Mouse (Mus musculus): Measurements from ENCODE around the gene Cd300c. TPM values are rescaled to one million over a fixed set of nuclear protein-coding genes. Genes with fewer than 3 reads are reported as not detected.
A peak's percentile ranks its signal among the peaks of the same experiment; 100 is the strongest.
"Not testable (repeated sequence)": the region's sequence is repeated elsewhere in the genome, so short reads cannot be mapped to it uniquely, and the experiment has no call there.

Cd300c gene
- polyA plus RNA-seq, 1 experiment from 2014 or later: not detected

- ATAC-seq (ENCODE audit: borderline replicate concordance, extremely low read depth, low FRiP score, low TSS enrichment): no peak
These were observed 39.4 kb downstream of the Cd300c start for GRCm38 (mm10) chr11:114929581-114929980.

GRCm38 (mm10) chr11:114923961-114924360 is 45.0 kb downstream of the Cd300c start:
- no peak for ATAC-seq (ENCODE audit: borderline replicate concordance, extremely low read depth, low FRiP score, low TSS enrichment)
- H3K4me2 ChIP-seq: no peak overlapping the region
- H3K9me3 ChIP-seq: no peaks in the 10 kb centered on the region
- H3K27me3 ChIP-seq: no peaks in the 10 kb centered on the region
- no peak overlapping the region for H3K9ac ChIP-seq
- no peak overlapping the region for H3K27ac ChIP-seq
- H3K4me3 ChIP-seq: no peak overlapping the region
- H3K36me3 ChIP-seq: no peaks in the 10 kb centered on the region
- no peaks in the 10 kb centered on the region for H3K4me1 ChIP-seq
- 75% methylated on average over 4 of the region's 4 CpGs for WGBS

More at GRCm38 (mm10) chr11:114929581-114929980, 39.4 kb downstream of the Cd300c start:
- 80% methylated on average over 2 of the region's 2 CpGs for WGBS
- Histone ChIP-seq H3K27ac (no peak overlapping the region), H3K4me3 (no peak overlapping the region), H3K4me1 (no peaks in the 10 kb centered on the region), H3K27me3 (no peaks in the 10 kb centered on the region), H3K9ac (no peak overlapping the region), H3K9me3 (no peaks in the 10 kb centered on the region), H3K4me2 (no peak overlapping the region), H3K36me3 (no peaks in the 10 kb centered on the region)

DNA sequence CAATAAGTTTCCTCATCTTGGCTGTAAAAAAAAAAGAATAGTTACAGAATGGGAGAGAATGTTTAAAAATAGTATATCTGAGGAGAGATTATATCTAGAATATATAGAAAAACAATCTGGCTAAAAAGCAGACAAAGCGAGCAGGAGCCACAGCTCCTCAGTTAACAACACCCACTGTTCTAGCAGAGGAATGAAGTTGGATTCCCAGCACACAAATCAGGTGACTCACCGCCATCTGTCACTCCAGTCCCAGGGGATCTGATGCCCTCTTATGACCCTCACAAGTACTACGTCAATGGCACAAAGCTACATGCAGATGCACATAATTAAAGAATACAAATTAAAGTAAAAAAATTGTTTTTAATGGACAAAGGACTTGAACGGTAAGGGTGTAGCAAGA is 46.5 kb downstream of the Cd300c start:
- H3K4me1 ChIP-seq: no peaks in the 10 kb centered on the region
- no peak overlapping the region for H3K4me2 ChIP-seq
- H3K27ac ChIP-seq: no peak overlapping the region
- WGBS: 77% methylated on average over 4 of the region's 4 CpGs
- ATAC-seq (ENCODE audit: borderline replicate concordance, extremely low read depth, low FRiP score, low TSS enrichment): no peak
- H3K36me3 ChIP-seq: no peaks in the 10 kb centered on the region
- H3K4me3 ChIP-seq: no peak overlapping the region
- no peak overlapping the region for H3K9ac ChIP-seq
- no peaks in the 10 kb centered on the region for H3K9me3 ChIP-seq
- H3K27me3 ChIP-seq: no peaks in the 10 kb centered on the region

DNA sequence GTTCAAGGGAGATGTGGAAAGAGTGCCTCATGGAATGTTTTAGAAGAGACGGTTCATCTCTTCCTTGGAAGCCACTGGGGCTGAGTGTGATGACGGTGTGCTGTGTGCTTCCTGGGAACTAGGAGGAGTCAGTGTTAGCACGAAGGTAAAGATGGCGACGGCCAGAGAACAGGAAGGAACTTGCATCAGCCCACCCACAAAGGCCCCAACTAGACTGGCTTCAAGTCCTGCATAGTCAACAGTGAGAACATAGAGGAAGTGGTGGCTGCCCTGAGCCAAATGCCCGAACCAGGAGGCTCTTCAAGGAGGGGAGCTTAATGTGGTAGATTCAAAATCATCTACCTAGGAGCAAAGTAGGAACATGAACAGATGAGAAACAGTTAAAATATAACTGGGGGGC is 51.8 kb downstream of the Cd300c start:
- Histone ChIP-seq H3K4me3 (no peak overlapping the region), H3K27ac (no peak overlapping the region), H3K27me3 (peaks cover 7% of the 10 kb centered on the region), H3K4me2 (no peak overlapping the region), H3K9me3 (no peaks in the 10 kb centered on the region), H3K4me1 (no peaks in the 10 kb centered on the region), H3K9ac (no peak overlapping the region), H3K36me3 (no peaks in the 10 kb centered on the region)
- no peak for ATAC-seq (ENCODE audit: borderline replicate concordance, extremely low read depth, low FRiP score, low TSS enrichment)
- WGBS: 63% methylated on average over 6 of the region's 6 CpGs

DNA sequence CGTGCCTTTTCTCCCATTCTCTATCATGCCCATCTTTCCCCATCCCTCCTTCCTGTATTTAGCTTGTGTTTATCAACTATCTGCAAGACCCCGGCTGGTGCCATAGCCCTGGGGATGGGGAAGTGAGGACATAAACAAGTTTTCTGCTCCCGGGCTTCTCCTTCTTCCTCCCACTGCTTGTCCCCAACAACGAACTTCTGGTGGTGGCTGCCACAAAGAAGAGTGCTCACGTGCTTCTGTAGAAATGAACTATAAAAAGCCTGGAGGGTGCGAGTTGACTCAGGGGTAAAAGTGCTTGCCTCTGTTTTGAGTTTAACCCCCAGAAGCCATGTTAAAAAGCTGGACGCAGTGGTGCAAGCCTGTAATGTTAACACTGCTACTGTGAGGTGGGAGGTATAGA is 54.0 kb downstream of the Cd300c start:
- no peaks in the 10 kb centered on the region for H3K36me3 ChIP-seq
- WGBS: 25% methylated on average over 7 of the region's 7 CpGs
- H3K4me2 ChIP-seq: no peak overlapping the region
- H3K4me3 ChIP-seq: no peak overlapping the region
- ATAC-seq (ENCODE audit: borderline replicate concordance, extremely low read depth, low FRiP score, low TSS enrichment): no peak
- H3K27ac ChIP-seq: no peak overlapping the region
- no peaks in the 10 kb centered on the region for H3K4me1 ChIP-seq
- no peak overlapping the region for H3K9ac ChIP-seq
- no peaks in the 10 kb centered on the region for H3K9me3 ChIP-seq
- H3K27me3 ChIP-seq: peaks cover 7% of the 10 kb centered on the region

- no peak overlapping the region for H3K4me3 ChIP-seq
- no peaks in the 10 kb centered on the region for H3K4me1 ChIP-seq
- ATAC-seq (ENCODE audit: borderline replicate concordance, extremely low read depth, low FRiP score, low TSS enrichment): peak; percentile 55; the same call in 1 of the 2 replicates
- H3K9me3 ChIP-seq: no peaks in the 10 kb centered on the region
- WGBS: 14% methylated on average over 9 of the region's 9 CpGs
- no peak overlapping the region for H3K4me2 ChIP-seq
- no peaks in the 10 kb centered on the region for H3K36me3 ChIP-seq
- peaks cover 7% of the 10 kb centered on the region for H3K27me3 ChIP-seq
- no peak overlapping the region for H3K27ac ChIP-seq
- H3K9ac ChIP-seq: no peak overlapping the region
These were observed 56.1 kb downstream of the Cd300c start for GRCm38 (mm10) chr11:114912847-114913246.

DNA sequence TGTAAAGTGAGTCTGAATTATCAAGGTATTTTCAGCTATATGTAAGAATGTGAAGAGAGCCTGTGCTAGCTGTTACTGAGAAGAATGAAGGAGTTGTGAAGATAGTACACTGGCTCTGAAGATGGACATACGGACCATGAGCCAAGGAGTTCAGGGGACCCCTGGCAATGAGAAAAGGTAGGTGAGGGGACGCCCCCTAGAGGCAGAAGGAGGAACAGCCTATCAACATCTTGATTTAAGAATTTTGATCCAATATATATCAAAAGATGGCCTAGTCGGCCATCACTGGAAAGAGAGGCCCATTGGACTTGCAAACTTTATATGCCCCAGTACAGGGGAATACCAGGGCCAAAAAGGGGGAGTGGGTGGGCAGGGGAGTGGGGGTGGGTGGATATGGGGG is 59.4 kb downstream of the Cd300c start:
- 36% methylated on average over 3 of the region's 3 CpGs for WGBS
- H3K4me1 ChIP-seq; H3K27me3 ChIP-seq; H3K9ac ChIP-seq; H3K4me3 ChIP-seq; H3K4me2 ChIP-seq; H3K27ac ChIP-seq; H3K36me3 ChIP-seq; ATAC-seq (ENCODE audit: borderline replicate concordance, extremely low read depth, low FRiP score, low TSS enrichment); H3K9me3 ChIP-seq: not testable (repeated sequence)

- H3K27ac ChIP-seq: no peak overlapping the region
- H3K9ac ChIP-seq: no peak overlapping the region
- no peaks in the 10 kb centered on the region for H3K9me3 ChIP-seq
- no peak overlapping the region for H3K4me3 ChIP-seq
- no peaks in the 10 kb centered on the region for H3K36me3 ChIP-seq
- H3K4me1 ChIP-seq: no peaks in the 10 kb centered on the region
- peaks cover 2% of the 10 kb centered on the region; the same call in 1 of the 2 replicates for H3K27me3 ChIP-seq
- no peak for ATAC-seq (ENCODE audit: borderline replicate concordance, extremely low read depth, low FRiP score, low TSS enrichment)
- WGBS: 27% methylated on average over 4 of the region's 4 CpGs
- no peak overlapping the region for H3K4me2 ChIP-seq
These were observed 60.9 kb downstream of the Cd300c start for GRCm38 (mm10) chr11:114908086-114908485.

DNA sequence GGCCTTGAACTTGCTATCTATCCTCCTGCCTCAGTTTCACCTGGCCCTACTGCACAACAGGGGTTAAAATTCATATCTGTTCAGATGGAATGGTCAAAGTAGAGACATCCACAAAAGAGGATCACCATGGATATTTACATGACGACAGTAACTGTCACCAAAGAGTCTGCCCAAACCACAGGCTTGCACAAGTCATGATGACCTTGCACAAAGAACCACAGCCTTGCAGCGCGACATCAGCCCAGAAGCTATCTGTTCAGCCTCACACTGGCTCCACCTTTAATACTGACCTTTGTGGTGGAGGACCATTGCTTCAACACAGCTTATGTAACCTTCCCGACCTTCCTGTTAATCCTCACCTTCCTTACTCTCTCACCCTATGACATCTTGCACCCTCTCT is 61.4 kb downstream of the Cd300c start:
- ATAC-seq (ENCODE audit: borderline replicate concordance, extremely low read depth, low FRiP score, low TSS enrichment): no peak
- H3K9ac ChIP-seq: no peak overlapping the region
- H3K4me2 ChIP-seq: no peak overlapping the region
- H3K9me3 ChIP-seq: no peaks in the 10 kb centered on the region
- H3K27ac ChIP-seq: no peak overlapping the region
- H3K4me1 ChIP-seq: no peaks in the 10 kb centered on the region
- H3K36me3 ChIP-seq: no peaks in the 10 kb centered on the region
- H3K4me3 ChIP-seq: no peak overlapping the region
- H3K27me3 ChIP-seq: no peaks in the 10 kb centered on the region
- 72% methylated on average over 4 of the region's 4 CpGs for WGBS

Other genes starting within 250 kb of the Cd300c start
- gene Dnaic2, start 241.7 kb downstream of the Cd300c start, polyA plus RNA-seq (2015; fragmentation: Nextera tagmentation; extraction: Ambion mirVana): 3.4 and 3.9 TPM in 2 replicates
- 0.29 and 0.40 TPM in 2 replicates for gene Kif19a, start 203.8 kb downstream of the Cd300c start, polyA plus RNA-seq (2015; fragmentation: Nextera tagmentation; extraction: Ambion mirVana)
- gene Btbd17, start 173.2 kb downstream of the Cd300c start, polyA plus RNA-seq (2015; fragmentation: Nextera tagmentation; extraction: Ambion mirVana): 0.71 and 1.1 TPM in 2 replicates
- not detected in 2 replicates for gene Gpr142, start 170.2 kb downstream of the Cd300c start, polyA plus RNA-seq (2015; fragmentation: Nextera tagmentation; extraction: Ambion mirVana)
- 35.4 and 36.1 TPM in 2 replicates for gene Gprc5c, start 118.0 kb downstream of the Cd300c start, polyA plus RNA-seq (2015; fragmentation: Nextera tagmentation; extraction: Ambion mirVana)
- 1.2 and 1.4 TPM in 2 replicates for gene Cd300a, start 79.1 kb downstream of the Cd300c start, polyA plus RNA-seq (2015; fragmentation: Nextera tagmentation; extraction: Ambion mirVana)
- 0.21 and 0.23 TPM in 2 replicates for gene Cd300lb, start 34.8 kb downstream of the Cd300c start, polyA plus RNA-seq (2015; fragmentation: Nextera tagmentation; extraction: Ambion mirVana)
- 0.10 and 0.17 TPM in 2 replicates for gene Cd300ld, start 20.8 kb upstream of the Cd300c start, polyA plus RNA-seq (2015; fragmentation: Nextera tagmentation; extraction: Ambion mirVana)
- gene Cd300c2, start 32.7 kb upstream of the Cd300c start, polyA plus RNA-seq (2015; fragmentation: Nextera tagmentation; extraction: Ambion mirVana): 2.8 and 2.9 TPM in 2 replicates
- gene Cd300ld2, start 47.0 kb upstream of the Cd300c start, polyA plus RNA-seq (2015; fragmentation: Nextera tagmentation; extraction: Ambion mirVana): not detected in 2 replicates
- gene Cd300ld4, start 57.9 kb upstream of the Cd300c start, polyA plus RNA-seq (2015; fragmentation: Nextera tagmentation; extraction: Ambion mirVana): not detected in 2 replicates
- gene Cd300ld5, start 68.6 kb upstream of the Cd300c start, polyA plus RNA-seq (2015; fragmentation: Nextera tagmentation; extraction: Ambion mirVana): not detected in 2 replicates
- gene Cd300ld3, start 79.3 kb upstream of the Cd300c start, polyA plus RNA-seq (2015; fragmentation: Nextera tagmentation; extraction: Ambion mirVana): not detected in 2 replicates
- gene Cd300e, start 93.0 kb upstream of the Cd300c start, polyA plus RNA-seq (2015; fragmentation: Nextera tagmentation; extraction: Ambion mirVana): 0.06 TPM in 1 of 2 replicates, not detected in the other
- gene Rab37, start 122.3 kb upstream of the Cd300c start, polyA plus RNA-seq (2015; fragmentation: Nextera tagmentation; extraction: Ambion mirVana): 0.81 and 1.7 TPM in 2 replicates
- gene Cd300lf, start 164.8 kb upstream of the Cd300c start, polyA plus RNA-seq (2015; fragmentation: Nextera tagmentation; extraction: Ambion mirVana): 1.3 and 1.8 TPM in 2 replicates
- gene Slc9a3r1, start 194.2 kb upstream of the Cd300c start, polyA plus RNA-seq (2015; fragmentation: Nextera tagmentation; extraction: Ambion mirVana): 55.0 and 58.2 TPM in 2 replicates
- gene Tmem104, start 218.3 kb upstream of the Cd300c start, polyA plus RNA-seq (2015; fragmentation: Nextera tagmentation; extraction: Ambion mirVana): 10.5 and 12.3 TPM in 2 replicates
- gene Nat9, start 218.7 kb upstream of the Cd300c start, polyA plus RNA-seq (2015; fragmentation: Nextera tagmentation; extraction: Ambion mirVana): 22.0 and 23.8 TPM in 2 replicates